Mouse (Mus musculus): ENCODE results near the gene Foxd3. TPM values are rescaled to one million over a fixed set of nuclear protein-coding genes. Genes with fewer than 3 reads are reported as not detected.

Gene Foxd3
- total RNA-seq, 2 experiments from 2014 or later = 0.79 to 1.4 TPM

GRCm38 (mm10) chr4:99656605-99657429 lies 718 bp downstream of the Foxd3 start:
- intact Hi-C loops (cut with DNase I) = no loop called here
- peak; percentile 23 for DNase-seq

- intact Hi-C loops (cut with DNase I) = no loop called here
- peak in 1 of 2 experiments; percentile 8 for DNase-seq
Measured at GRCm38 (mm10) chr4:99657430-99657820, 1.3 kb downstream of the Foxd3 start.

- intact Hi-C loops (cut with DNase I) = no loop called here
- peak; percentile 20 to 27 for DNase-seq
Measured at GRCm38 (mm10) chr4:99657831-99658470, 1.9 kb downstream of the Foxd3 start.

GRCm38 (mm10) chr4:99658881-99659280 lies 2.8 kb downstream of the Foxd3 start:
- DNase-seq = peak; percentile 20 to 29
- intact Hi-C loops (cut with DNase I) = no loop called here

GRCm38 (mm10) chr4:99659361-99660072 lies 3.4 kb downstream of the Foxd3 start:
- peak; percentile 9 to 49 for DNase-seq
- intact Hi-C loops (cut with DNase I) = loop anchor here (2.0 kb wide), 2 partner anchors 55 to 107 kb away; partner anchors contain the start of gene Alg6

GRCm38 (mm10) chr4:99660073-99660611 lies 4.0 kb downstream of the Foxd3 start:
- DNase-seq = peak; percentile 47 to 50
- intact Hi-C loops (cut with DNase I) = loop anchor here (2.0 kb wide), 2 partner anchors 55 to 107 kb away; partner anchors contain the start of gene Alg6

GRCm38 (mm10) chr4:99660981-99661380 lies 4.9 kb downstream of the Foxd3 start:
- intact Hi-C loops (cut with DNase I) = loop anchor here (2.0 kb wide), 2 partner anchors 54 to 106 kb away; partner anchors contain the start of gene Alg6

GRCm38 (mm10) chr4:99661956-99662355 lies 5.9 kb downstream of the Foxd3 start:
- intact Hi-C loops (cut with DNase I) = loop anchor here (2.0 kb wide), 2 partner anchors 53 to 105 kb away; partner anchors contain the start of gene Alg6
- no peak for DNase-seq

More at GRCm38 (mm10) chr4:99660981-99661380, 4.9 kb downstream of the Foxd3 start:
- peak; percentile 75 to 81 for DNase-seq

GRCm38 (mm10) chr4:99662431-99662830 lies 6.3 kb downstream of the Foxd3 start:
- intact Hi-C loops (cut with DNase I) = no loop called here

GRCm38 (mm10) chr4:99662841-99663567 lies 6.9 kb downstream of the Foxd3 start:
- intact Hi-C loops (cut with DNase I) = no loop called here
- peak in 1 of 2 experiments; percentile 4 for DNase-seq

More at GRCm38 (mm10) chr4:99662431-99662830, 6.3 kb downstream of the Foxd3 start:
- no peak for DNase-seq

GRCm38 (mm10) chr4:99663710-99664109 lies 7.6 kb downstream of the Foxd3 start:
- intact Hi-C loops (cut with DNase I) = no loop called here
- DNase-seq = peak in 1 of 2 experiments; percentile 7

GRCm38 (mm10) chr4:99670203-99670851 lies 14.2 kb downstream of the Foxd3 start:
- no peak for DNase-seq
- intact Hi-C loops (cut with DNase I) = no loop called here

GRCm38 (mm10) chr4:99675191-99675590 lies 19.1 kb downstream of the Foxd3 start:
- intact Hi-C loops (cut with DNase I) = no loop called here
- no peak for DNase-seq

- DNase-seq = peak; percentile 54 to 61
- intact Hi-C loops (cut with DNase I) = no loop called here
Measured at GRCm38 (mm10) chr4:99683941-99684340, 27.8 kb downstream of the Foxd3 start.

- intact Hi-C loops (cut with DNase I) = no loop called here
- no peak for DNase-seq
Measured at GRCm38 (mm10) chr4:99686308-99686707, 30.2 kb downstream of the Foxd3 start.
